ENCODE assay signal across 8 mouse cellular contexts in genomic region chr1:34435371-34436120, GRCm38 (mm10). TPM values are rescaled to one million over a fixed set of nuclear protein-coding genes. Genes with fewer than 3 reads are reported as not detected.
DNase-seq lines count a peak whose midpoint lies in the region; ATAC-seq and TF ChIP-seq lines count a peak whose summit lies in the region.

No protein-coding gene starts in this region.

- H3K4me1 ChIP-seq in lung, adult 2 months (ENCODE audit: control insufficient read depth, insufficient read depth, low read length), result peaks cover 4% of the 10 kb centered on the region
- peaks cover 10% of the 10 kb centered on the region for H3K4me1 ChIP-seq in intestine, embryonic 14.5 days (replicated peaks; ENCODE audit: control insufficient read depth, insufficient read depth, low read length)
- peaks cover 12% of the 10 kb centered on the region for H3K4me1 ChIP-seq in neural tube, embryonic 14.5 days (ENCODE audit: control insufficient read depth, insufficient read depth, low read length)

- WGBS in lung, adult 2 months, result 34% methylated on average over 8 of the region's 8 CpGs
- WGBS in intestine, embryonic 14.5 days, result 23% methylated on average over 8 of the region's 8 CpGs
- WGBS in neural tube, embryonic 14.5 days, result 30% methylated on average over 8 of the region's 8 CpGs

- 0 out of 2 replicates have a peak, but pooled peaks cover 3% of the 10 kb centered on the region for H3K36me3 ChIP-seq in intestine, embryonic 14.5 days (ENCODE audit: control insufficient read depth, insufficient read depth, low read length)
- no peaks in the 10 kb centered on the region for H3K36me3 ChIP-seq in neural tube, embryonic 14.5 days (ENCODE audit: control insufficient read depth, insufficient read depth, low read length)

- peak overlapping the region; percentile 48 for H3K9ac ChIP-seq in intestine, embryonic 14.5 days (ENCODE audit: low read length)
- peak overlapping the region; percentile 60 for H3K9ac ChIP-seq in neural tube, embryonic 14.5 days (replicated peaks; ENCODE audit: low read depth, low read length)

- peak overlapping the region; percentile 48 for H3K4me2 ChIP-seq in intestine, embryonic 14.5 days (ENCODE audit: low read length)
- peak overlapping the region; percentile 64 for H3K4me2 ChIP-seq in neural tube, embryonic 14.5 days (ENCODE audit: low read depth, low read length)

- no peak for ATAC-seq in intestine, embryonic 14.5 days (replicated peaks; ENCODE audit: low FRiP score, low TSS enrichment, low read depth)
- ATAC-seq in neural tube, embryonic 14.5 days (ENCODE audit: low read depth), result no peak

- H3K27ac ChIP-seq in intestine, embryonic 14.5 days (ENCODE audit: low read depth), result peak overlapping the region; percentile 48; the same call in 1 of the 2 replicates
- peak overlapping the region; percentile 92 for H3K27ac ChIP-seq in neural tube, embryonic 14.5 days (ENCODE audit: low read depth, low read length)

- H3K4me3 ChIP-seq in lung, adult 2 months (replicated peaks; ENCODE audit: extremely low read depth, low read depth, low read length), result peak overlapping the region; percentile 76
- peak overlapping the region; percentile 43 for H3K4me3 ChIP-seq in intestine, embryonic 14.5 days (ENCODE audit: low read depth, low read length)
- H3K4me3 ChIP-seq in neural tube, embryonic 14.5 days (ENCODE audit: low read depth, low read length), result peak overlapping the region; percentile 59

- H3K9me3 ChIP-seq in intestine, embryonic 14.5 days (ENCODE audit: control insufficient read depth, low read length), result peaks cover 10% of the 10 kb centered on the region
- no peaks in the 10 kb centered on the region; the same call in 1 of the 2 replicates for H3K9me3 ChIP-seq in neural tube, embryonic 14.5 days (ENCODE audit: control insufficient read depth, low read length)

- no peak for TF ChIP-seq CTCF in lung, adult 2 months (IDR thresholded peaks at IDR 0.05; ENCODE audit: insufficient read depth, low read length)

- no peaks in the 10 kb centered on the region for H3K27me3 ChIP-seq in intestine, embryonic 14.5 days (replicated peaks; ENCODE audit: control insufficient read depth, insufficient read depth, low read length)
- no peaks in the 10 kb centered on the region for H3K27me3 ChIP-seq in neural tube, embryonic 14.5 days (ENCODE audit: control insufficient read depth, insufficient read depth, low read length)

- no peak for TF ChIP-seq POLR2A in lung, adult 2 months (IDR thresholded peaks at IDR 0.05; ENCODE audit: borderline replicate concordance, extremely low read depth, low read depth, low read length)

- no peak for DNase-seq in lung, adult 2 months
- DNase-seq in lung, adult 18-20 months, result no peak
- peak; percentile 22 for DNase-seq in embryo, embryonic 9.5 days (ENCODE audit: extremely low spot score)
- DNase-seq in intestine, embryonic 14.5 days (ENCODE audit: low spot score), result no peak
- DNase-seq in ovary, postnatal 14 days (ENCODE audit: low spot score), result no peak
- DNase-seq in c-Kit-positive CD71-positive TER-119-positive erythroid progenitor cells, embryonic 14.5 days (ENCODE audit: low spot score), result no peak
- no peak for DNase-seq in kidney, postnatal 36 days

RNA-seq across cellular contexts. Expression of gene Ccdc115, which starts 3.9 kb away (rescaled TPM):
- 21.8 and 21.9 TPM in 2 replicates for polyA plus RNA-seq in lung, adult 2 months (2012; rRNA removed)
- 59.6 and 60.0 TPM in 2 replicates for polyA plus RNA-seq in intestine, embryonic 14.5 days (2014; fragmentation: Nextera tagmentation; extraction: Ambion mirVana)
- polyA plus RNA-seq in neural tube, embryonic 14.5 days (2014; fragmentation: Nextera tagmentation; extraction: Ambion mirVana), result 64.4 and 65.2 TPM in 2 replicates

RNA-seq across cellular contexts. Expression of gene Imp4, which starts 4.1 kb away (rescaled TPM):
- polyA plus RNA-seq in lung, adult 2 months (2012; rRNA removed), result 29.2 and 45.3 TPM in 2 replicates
- polyA plus RNA-seq in intestine, embryonic 14.5 days (2014; fragmentation: Nextera tagmentation; extraction: Ambion mirVana), result 120 and 126 TPM in 2 replicates
- polyA plus RNA-seq in neural tube, embryonic 14.5 days (2014; fragmentation: Nextera tagmentation; extraction: Ambion mirVana), result 50.9 and 60.2 TPM in 2 replicates

RNA-seq across cellular contexts. Expression of gene Ptpn18, which starts 24.0 kb away (rescaled TPM):
- polyA plus RNA-seq in lung, adult 2 months (2012; rRNA removed), result 95.1 and 177 TPM in 2 replicates
- polyA plus RNA-seq in intestine, embryonic 14.5 days (2014; fragmentation: Nextera tagmentation; extraction: Ambion mirVana), result 19.3 and 22.1 TPM in 2 replicates
- polyA plus RNA-seq in neural tube, embryonic 14.5 days (2014; fragmentation: Nextera tagmentation; extraction: Ambion mirVana), result 1.6 and 5.6 TPM in 2 replicates
